Mouse (Mus musculus): Measurements from ENCODE around the gene C6. TPM values are rescaled to one million over a fixed set of nuclear protein-coding genes. Genes with fewer than 3 reads are reported as not detected.

Gene C6
- polyA plus RNA-seq, 1 experiment, result not detected

- Histone ChIP-seq H3K4me3 (replicated peaks) (no peak overlapping the region), H3K36me3 (ENCODE audit: control insufficient read depth) (no peaks in the 10 kb centered on the region), H3K9me3 (ENCODE audit: control insufficient read depth, low read length) (no peaks in the 10 kb centered on the region), H3K27me3 (ENCODE audit: control insufficient read depth) (no peaks in the 10 kb centered on the region), H3K4me1 (ENCODE audit: control insufficient read depth) (no peaks in the 10 kb centered on the region)
- no peak for TF ChIP-seq TAL1 (IDR thresholded peaks at IDR 0.05; ENCODE audit: low read length)
- no peak for TF ChIP-seq GATA1 (IDR thresholded peaks at IDR 0.05; ENCODE audit: low read length)
These were observed 88.7 kb downstream of the C6 start for GRCm38 (mm10) chr15:4815711-4816110.

GRCm38 (mm10) chr15:4816752-4817493 is 89.9 kb downstream of the C6 start:
- no peak overlapping the region for H3K4me3 ChIP-seq (replicated peaks)
- no peaks in the 10 kb centered on the region for H3K9me3 ChIP-seq (ENCODE audit: control insufficient read depth, low read length)
- no peak for TF ChIP-seq GATA1 (IDR thresholded peaks at IDR 0.05; ENCODE audit: low read length)
- no peak for TF ChIP-seq TAL1 (IDR thresholded peaks at IDR 0.05; ENCODE audit: low read length)
- no peaks in the 10 kb centered on the region for H3K27me3 ChIP-seq (ENCODE audit: control insufficient read depth)
- H3K36me3 ChIP-seq (ENCODE audit: control insufficient read depth), result no peaks in the 10 kb centered on the region
- H3K4me1 ChIP-seq (ENCODE audit: control insufficient read depth), result no peaks in the 10 kb centered on the region

GRCm38 (mm10) chr15:4818437-4818836 is 91.5 kb downstream of the C6 start:
- Histone ChIP-seq H3K4me1 (ENCODE audit: control insufficient read depth) (no peaks in the 10 kb centered on the region), H3K27me3 (ENCODE audit: control insufficient read depth) (no peaks in the 10 kb centered on the region), H3K9me3 (ENCODE audit: control insufficient read depth, low read length) (no peaks in the 10 kb centered on the region), H3K36me3 (ENCODE audit: control insufficient read depth) (no peaks in the 10 kb centered on the region), H3K4me3 (replicated peaks) (no peak overlapping the region)
- no peak for TF ChIP-seq GATA1 (IDR thresholded peaks at IDR 0.05; ENCODE audit: low read length)
- TF ChIP-seq TAL1 (IDR thresholded peaks at IDR 0.05; ENCODE audit: low read length), result no peak

- Histone ChIP-seq H3K4me1 (ENCODE audit: control insufficient read depth) (no peaks in the 10 kb centered on the region), H3K27me3 (ENCODE audit: control insufficient read depth) (no peaks in the 10 kb centered on the region), H3K9me3 (ENCODE audit: control insufficient read depth, low read length) (no peaks in the 10 kb centered on the region), H3K4me3 (replicated peaks) (no peak overlapping the region), H3K36me3 (ENCODE audit: control insufficient read depth) (no peaks in the 10 kb centered on the region)
- TF ChIP-seq TAL1 (IDR thresholded peaks at IDR 0.05; ENCODE audit: low read length) (no peak), GATA1 (IDR thresholded peaks at IDR 0.05; ENCODE audit: low read length) (no peak)
These were observed 94.2 kb downstream of the C6 start for GRCm38 (mm10) chr15:4821161-4821560.

- TF ChIP-seq GATA1 (IDR thresholded peaks at IDR 0.05; ENCODE audit: low read length), result no peak
- no peak for TF ChIP-seq TAL1 (IDR thresholded peaks at IDR 0.05; ENCODE audit: low read length)
These were observed 94.8 kb downstream of the C6 start for GRCm38 (mm10) chr15:4821824-4822223.

DNA sequence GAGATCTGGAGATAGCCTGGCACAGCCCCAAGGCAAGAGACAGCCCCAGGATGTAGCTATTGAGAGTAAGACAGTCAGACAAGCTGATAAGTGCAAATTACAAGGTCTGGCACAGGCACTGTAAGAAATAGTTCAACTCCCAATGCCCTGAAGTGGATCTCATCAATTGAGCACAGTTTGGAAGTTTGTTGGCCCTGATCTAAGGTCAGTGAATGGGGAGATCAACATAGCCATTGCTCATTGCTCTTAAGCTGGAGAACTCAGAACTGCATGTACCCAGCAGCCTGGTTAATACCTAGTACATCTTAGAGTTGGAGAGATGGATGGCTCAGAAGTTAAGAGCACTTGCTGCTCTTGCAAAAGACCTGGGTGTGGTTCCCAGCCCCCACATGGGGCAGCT is 100.8 kb downstream of the C6 start:
- H3K36me3 ChIP-seq (ENCODE audit: control insufficient read depth), result no peaks in the 10 kb centered on the region
- H3K27me3 ChIP-seq (ENCODE audit: control insufficient read depth), result no peaks in the 10 kb centered on the region
- H3K4me1 ChIP-seq (ENCODE audit: control insufficient read depth), result no peaks in the 10 kb centered on the region
- no peak for TF ChIP-seq TAL1 (IDR thresholded peaks at IDR 0.05; ENCODE audit: low read length)
- TF ChIP-seq GATA1 (IDR thresholded peaks at IDR 0.05; ENCODE audit: low read length), result no peak
- H3K9me3 ChIP-seq (ENCODE audit: control insufficient read depth, low read length), result no peaks in the 10 kb centered on the region
- no peak overlapping the region for H3K4me3 ChIP-seq (replicated peaks)

More at GRCm38 (mm10) chr15:4821824-4822223, 94.8 kb downstream of the C6 start:
- no peaks in the 10 kb centered on the region for H3K36me3 ChIP-seq (ENCODE audit: control insufficient read depth)
- no peaks in the 10 kb centered on the region for H3K9me3 ChIP-seq (ENCODE audit: control insufficient read depth, low read length)
- H3K27me3 ChIP-seq (ENCODE audit: control insufficient read depth), result no peaks in the 10 kb centered on the region
- H3K4me3 ChIP-seq (replicated peaks), result no peak overlapping the region
- H3K4me1 ChIP-seq (ENCODE audit: control insufficient read depth), result no peaks in the 10 kb centered on the region

- Histone ChIP-seq H3K27me3 (ENCODE audit: control insufficient read depth) (no peaks in the 10 kb centered on the region), H3K9me3 (ENCODE audit: control insufficient read depth, low read length) (peaks cover 5% of the 10 kb centered on the region), H3K4me1 (ENCODE audit: control insufficient read depth) (no peaks in the 10 kb centered on the region), H3K36me3 (ENCODE audit: control insufficient read depth) (no peaks in the 10 kb centered on the region), H3K4me3 (replicated peaks) (no peak overlapping the region)
- TF ChIP-seq TAL1 (IDR thresholded peaks at IDR 0.05; ENCODE audit: low read length) (no peak), GATA1 (IDR thresholded peaks at IDR 0.05; ENCODE audit: low read length) (no peak)
These were observed 109.4 kb downstream of the C6 start for GRCm38 (mm10) chr15:4836354-4836753.

- TF ChIP-seq GATA1 (IDR thresholded peaks at IDR 0.05; ENCODE audit: low read length) (no peak), TAL1 (IDR thresholded peaks at IDR 0.05; ENCODE audit: low read length) (no peak)
- Histone ChIP-seq H3K4me1 (ENCODE audit: control insufficient read depth) (no peaks in the 10 kb centered on the region), H3K4me3 (replicated peaks) (no peak overlapping the region), H3K36me3 (ENCODE audit: control insufficient read depth) (no peaks in the 10 kb centered on the region), H3K27me3 (ENCODE audit: control insufficient read depth) (no peaks in the 10 kb centered on the region), H3K9me3 (ENCODE audit: control insufficient read depth, low read length) (no peaks in the 10 kb centered on the region)
These were observed 123.0 kb downstream of the C6 start for GRCm38 (mm10) chr15:4850015-4850414.

Other genes with a start within 250 kb of the C6 start
- gene Mroh2b, start 171.6 kb downstream of the C6 start, polyA plus RNA-seq (2012), result not detected in 2 replicates

Data from erythroblast, embryonic 14.5 days (primary cell).